Mouse (Mus musculus): ENCODE data around the gene Psmd8. TPM values are rescaled to one million over a fixed set of nuclear protein-coding genes. Genes with fewer than 3 reads are reported as not detected.
A peak's percentile ranks its signal among the peaks of the same experiment; 100 is the strongest.
"Not testable (repeated sequence)": the region's sequence is repeated elsewhere in the genome, so short reads cannot be mapped to it uniquely, and the experiment has no call there.

Gene Psmd8
- polyA plus RNA-seq, 1 experiment from 2014 or later = 303 TPM

DNA sequence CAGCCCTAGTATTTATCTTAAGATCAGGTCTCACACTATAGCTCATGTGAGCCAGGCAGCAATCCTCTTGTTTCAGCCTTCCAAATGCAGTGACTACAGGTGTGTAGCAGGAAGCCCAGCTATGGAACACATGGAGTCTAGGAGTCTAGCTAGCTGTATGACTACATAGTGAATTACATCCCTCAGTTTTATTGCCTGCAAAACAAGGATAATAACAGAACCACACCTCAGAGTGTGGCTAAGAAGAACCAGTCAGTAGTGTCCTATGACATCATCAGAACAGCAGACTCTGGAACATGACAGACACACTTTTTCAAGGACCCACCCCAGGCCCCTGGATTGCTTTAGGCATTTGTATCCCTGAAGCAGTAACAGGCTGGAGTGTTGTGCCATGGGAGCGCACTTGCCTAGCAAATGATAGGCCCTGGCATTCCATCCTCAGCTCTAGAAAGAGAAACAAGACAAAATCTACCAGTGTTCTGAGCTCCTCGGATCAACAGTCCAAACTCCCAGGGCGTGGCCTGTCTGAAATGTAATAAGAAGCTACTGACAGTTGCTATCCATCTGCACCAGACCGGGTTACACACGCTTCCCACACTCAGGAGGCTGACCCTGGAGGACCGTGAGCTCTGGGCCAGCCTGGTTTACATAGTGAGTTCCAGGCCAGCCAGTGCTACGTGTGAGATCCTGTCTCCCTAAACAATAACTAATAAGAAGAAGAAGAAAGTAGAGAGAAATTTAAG is 33.7 kb downstream of the Psmd8 start:
- Histone ChIP-seq H3K9ac (no peak overlapping the region), H3K4me1 (replicated peaks) (no peaks in the 10 kb centered on the region)
- WGBS = 90% methylated on average over 7 of the region's 7 CpGs

DNA sequence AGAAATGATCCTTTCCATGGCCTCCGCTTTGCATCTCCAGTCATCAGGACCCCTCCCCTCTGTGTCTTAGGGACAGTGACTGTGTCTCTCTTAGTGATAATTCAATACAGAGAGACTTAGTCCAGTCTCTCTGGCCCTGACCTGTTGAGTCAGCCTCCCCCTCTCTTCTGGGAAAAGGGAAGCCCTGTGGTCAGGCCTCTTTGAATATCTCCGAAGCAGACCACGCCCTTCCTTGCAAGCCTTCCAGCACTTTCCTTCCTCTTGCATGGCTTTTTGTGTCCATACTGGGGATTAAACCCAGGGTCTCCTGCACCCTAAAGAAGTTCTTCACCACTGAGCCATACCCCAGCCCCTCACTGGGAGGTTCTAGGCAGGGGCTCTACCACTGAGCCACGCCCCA is 36.5 kb downstream of the Psmd8 start:
- Histone ChIP-seq H3K4me1 (replicated peaks) (no peaks in the 10 kb centered on the region), H3K9ac (no peak overlapping the region), H3K36me3 (no peaks in the 10 kb centered on the region), H3K4me2 (no peak overlapping the region), H3K4me3 (no peak overlapping the region), H3K27me3 (no peaks in the 10 kb centered on the region), H3K9me3 (no peaks in the 10 kb centered on the region), H3K27ac (no peak overlapping the region)
- 89% methylated on average over 4 of the region's 4 CpGs for WGBS
- no peak for ATAC-seq (ENCODE audit: low FRiP score)

More for the DNA sequence above, 33.7 kb downstream of the Psmd8 start:
- no peak overlapping the region for H3K4me2 ChIP-seq
- ATAC-seq (ENCODE audit: low FRiP score) = no peak
- H3K27ac ChIP-seq = no peak overlapping the region
- no peak overlapping the region for H3K4me3 ChIP-seq
- no peaks in the 10 kb centered on the region for H3K27me3 ChIP-seq
- no peaks in the 10 kb centered on the region for H3K36me3 ChIP-seq
- H3K9me3 ChIP-seq = no peaks in the 10 kb centered on the region

DNA sequence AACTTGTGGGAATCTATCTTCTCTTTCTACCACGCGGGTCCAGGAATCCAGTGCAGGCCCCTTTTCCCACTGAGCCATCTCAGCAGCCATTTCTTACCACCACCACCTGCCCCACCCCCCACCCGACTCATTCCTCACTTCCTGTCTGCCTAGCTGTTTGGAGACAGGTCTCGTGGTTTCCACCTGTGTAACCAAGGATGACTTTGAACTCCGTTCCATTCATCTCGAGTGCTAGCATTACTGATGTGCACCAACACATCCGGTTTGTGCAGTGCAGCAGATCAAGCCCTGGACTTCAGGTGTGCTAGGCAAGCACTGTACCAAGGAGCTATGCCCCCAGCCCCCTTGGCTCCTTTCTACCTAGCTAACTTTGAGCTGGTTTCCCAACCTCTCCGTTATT is 39.1 kb downstream of the Psmd8 start:
- WGBS = 84% methylated on average over 8 of the region's 8 CpGs

DNA sequence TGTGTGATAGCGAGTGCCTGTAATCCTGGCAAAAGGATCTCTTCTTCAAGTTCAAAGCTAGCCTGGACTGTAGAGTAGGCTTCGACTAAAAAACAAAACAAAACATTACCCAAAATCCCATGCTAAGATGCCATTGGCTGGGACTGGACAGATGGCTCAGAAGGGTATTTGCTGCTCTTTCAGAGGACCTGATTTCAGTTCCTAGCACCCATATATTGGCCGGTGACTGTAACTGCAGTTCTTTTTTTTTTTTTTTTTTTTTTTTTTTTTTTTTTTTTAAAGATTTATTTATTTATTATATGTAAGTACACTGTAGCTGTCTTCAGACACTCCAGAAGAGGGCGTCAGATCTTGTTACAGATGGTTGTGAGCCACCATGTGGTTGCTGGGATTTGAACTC is 41.3 kb downstream of the Psmd8 start:
- WGBS = 95% methylated on average over 3 of the region's 4 CpGs
- H3K9me3 ChIP-seq; H3K9ac ChIP-seq; H3K4me3 ChIP-seq; ATAC-seq (ENCODE audit: low FRiP score); H3K4me1 ChIP-seq (replicated peaks); H3K27ac ChIP-seq; H3K36me3 ChIP-seq; H3K4me2 ChIP-seq: not testable (repeated sequence)
- peaks cover 28% of the 10 kb centered on the region for H3K27me3 ChIP-seq

More for the DNA sequence above, 39.1 kb downstream of the Psmd8 start:
- H3K27ac ChIP-seq = no peak overlapping the region
- H3K9me3 ChIP-seq = no peaks in the 10 kb centered on the region
- H3K9ac ChIP-seq = no peak overlapping the region
- H3K4me2 ChIP-seq = no peak overlapping the region
- H3K4me1 ChIP-seq (replicated peaks) = no peaks in the 10 kb centered on the region
- no peaks in the 10 kb centered on the region for H3K36me3 ChIP-seq
- H3K27me3 ChIP-seq = peaks cover 10% of the 10 kb centered on the region
- ATAC-seq (ENCODE audit: low FRiP score) = no peak
- no peak overlapping the region for H3K4me3 ChIP-seq

DNA sequence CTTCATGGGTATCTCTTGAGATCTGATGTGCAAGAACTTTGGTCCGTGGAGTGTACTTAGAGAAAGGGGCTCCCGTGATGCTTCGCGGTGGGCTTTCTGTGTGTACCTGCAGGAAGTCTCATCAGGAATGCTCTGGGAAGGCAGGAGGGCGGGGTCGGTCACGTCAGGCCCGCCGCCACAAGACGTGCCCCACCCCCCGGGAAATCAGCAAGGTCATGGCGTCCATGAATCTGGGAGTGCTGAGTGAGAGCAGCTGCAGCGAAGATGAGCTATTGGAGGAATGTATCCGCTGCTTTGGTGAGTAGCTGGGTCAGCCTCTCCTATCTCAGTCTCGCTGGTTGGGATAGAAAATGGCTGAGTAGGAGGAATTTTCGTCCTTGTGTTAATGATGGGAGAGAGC is 43.1 kb downstream of the Psmd8 start:
- Histone ChIP-seq H3K9me3 (no peaks in the 10 kb centered on the region), H3K4me1 (replicated peaks) (peaks cover 9% of the 10 kb centered on the region), H3K4me3 (no peak overlapping the region), H3K27me3 (peaks cover 36% of the 10 kb centered on the region), H3K27ac (no peak overlapping the region), H3K4me2 (no peak overlapping the region), H3K9ac (no peak overlapping the region), H3K36me3 (no peaks in the 10 kb centered on the region)
- ATAC-seq (ENCODE audit: low FRiP score) = no peak
- 49% methylated on average over 16 of the region's 16 CpGs for WGBS

DNA sequence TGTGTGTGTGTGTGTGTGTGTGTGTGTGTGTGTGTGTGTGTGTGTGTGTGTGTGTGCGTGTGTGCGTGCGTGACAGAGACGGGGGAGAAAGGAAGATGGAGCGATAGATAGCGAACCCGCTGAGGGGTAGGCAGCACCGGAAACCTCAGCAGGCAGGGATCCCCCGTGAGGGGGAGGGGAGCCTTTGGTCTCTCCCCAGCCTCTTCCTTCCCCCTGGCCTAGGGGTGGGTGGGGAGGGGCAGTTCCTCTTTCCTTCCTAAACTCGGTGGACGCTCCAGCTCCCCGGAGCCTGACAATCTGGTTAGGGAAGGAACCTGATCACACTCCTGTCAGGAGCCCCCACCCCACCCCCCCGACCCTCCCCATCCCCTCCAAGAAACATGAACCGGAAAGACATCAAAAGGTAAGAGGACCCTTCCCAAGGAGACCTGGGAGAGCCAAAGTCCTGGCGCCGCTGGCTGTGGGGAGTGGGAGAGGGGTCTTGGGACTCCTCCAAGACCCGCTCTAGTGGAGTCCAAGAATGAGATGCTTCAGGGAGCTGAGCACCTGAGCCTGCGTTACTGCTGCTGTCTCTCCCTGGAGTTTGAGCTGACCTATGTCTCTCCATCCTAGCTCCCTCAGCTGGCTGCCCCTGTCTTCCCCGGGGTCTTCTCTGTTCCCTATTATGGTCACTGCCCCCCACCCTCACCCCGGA is 45.7 kb downstream of the Psmd8 start, which contains the start of gene Rasgrp4:
Gene Rasgrp4, plus strand, starts transcription at position 159 of the 694 bp plus-strand sequence.
- WGBS = 3% methylated on average over 15 of the region's 20 CpGs
- peak within 1 kb of the TSS; percentile 5; the same call in 1 of the 2 replicates for H3K9ac ChIP-seq

DNA sequence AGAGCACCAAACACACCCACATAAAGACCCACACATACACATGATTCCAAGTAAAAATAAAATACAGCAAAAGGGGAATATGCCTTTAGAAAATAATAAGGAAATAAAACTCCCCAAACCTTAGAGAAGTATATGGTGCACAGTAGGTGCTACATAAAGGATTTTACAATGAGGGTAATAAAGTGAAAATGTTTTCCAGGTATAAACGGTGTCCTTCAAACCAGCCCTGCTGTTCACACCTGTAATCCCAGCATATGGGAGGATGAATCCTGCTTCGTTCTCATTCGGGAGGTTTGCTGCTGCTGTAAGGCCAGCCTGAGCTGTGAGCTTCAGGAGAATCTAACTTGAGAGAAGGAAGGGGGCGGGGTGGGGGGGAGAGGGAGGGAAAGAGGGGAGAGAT is 46.3 kb downstream of the Psmd8 start:
- peak overlapping the region; percentile 52 for H3K4me2 ChIP-seq
- H3K27ac ChIP-seq = no peak overlapping the region
- H3K4me1 ChIP-seq (replicated peaks) = peaks cover 9% of the 10 kb centered on the region
- H3K4me3 ChIP-seq = peak overlapping the region; percentile 25
- ATAC-seq (ENCODE audit: low FRiP score) = no peak
- H3K36me3 ChIP-seq = no peaks in the 10 kb centered on the region
- peaks cover 36% of the 10 kb centered on the region for H3K27me3 ChIP-seq
- no peaks in the 10 kb centered on the region for H3K9me3 ChIP-seq
- H3K9ac ChIP-seq = no peak overlapping the region
- WGBS = 4% methylated on average over 4 of the region's 4 CpGs

More for the DNA sequence above, 45.7 kb downstream of the Psmd8 start, which contains the start of gene Rasgrp4:
- Histone ChIP-seq H3K27ac (no peak within 1 kb of the TSS), H3K4me1 (replicated peaks) (peaks cover 9% of the 10 kb centered on the region), H3K4me2 (peak within 1 kb of the TSS; percentile 52), H3K36me3 (no peaks in the 10 kb centered on the region), H3K27me3 (peaks cover 36% of the 10 kb centered on the region), H3K9me3 (no peaks in the 10 kb centered on the region), H3K4me3 (peak within 1 kb of the TSS; percentile 25)
- ATAC-seq (ENCODE audit: low FRiP score) = 0 out of 2 replicates have a peak, but pooled peaks have one; percentile 36

DNA sequence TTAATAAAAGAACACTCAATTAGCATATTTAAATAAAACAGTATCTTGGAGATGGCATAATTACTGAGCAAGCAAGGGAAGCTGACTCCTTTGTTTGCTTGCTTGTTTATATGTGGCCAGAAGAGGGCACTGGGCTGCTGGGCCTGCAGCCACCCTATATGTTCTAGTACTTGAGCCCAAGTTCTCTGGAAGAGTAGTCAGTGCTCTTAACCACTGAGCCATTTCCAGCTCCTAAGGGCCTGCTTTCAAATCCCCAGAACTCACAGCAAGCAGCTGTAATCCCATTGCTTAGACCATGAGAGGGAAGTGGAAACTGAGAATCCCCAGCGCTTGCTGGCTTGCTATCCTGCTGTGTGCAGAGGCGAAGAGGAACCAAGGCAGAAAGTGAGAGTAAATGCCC is 51.8 kb downstream of the Psmd8 start:
- no peak overlapping the region for H3K9ac ChIP-seq
- ATAC-seq (ENCODE audit: low FRiP score) = no peak
- H3K27me3 ChIP-seq = peaks cover 23% of the 10 kb centered on the region; the same call in 1 of the 2 replicates
- WGBS = 44% methylated on average over 2 of the region's 2 CpGs
- H3K36me3 ChIP-seq = no peaks in the 10 kb centered on the region
- no peaks in the 10 kb centered on the region for H3K9me3 ChIP-seq
- no peak overlapping the region for H3K4me2 ChIP-seq
- no peak overlapping the region for H3K27ac ChIP-seq
- H3K4me3 ChIP-seq = no peak overlapping the region
- peaks cover 9% of the 10 kb centered on the region for H3K4me1 ChIP-seq (replicated peaks)

DNA sequence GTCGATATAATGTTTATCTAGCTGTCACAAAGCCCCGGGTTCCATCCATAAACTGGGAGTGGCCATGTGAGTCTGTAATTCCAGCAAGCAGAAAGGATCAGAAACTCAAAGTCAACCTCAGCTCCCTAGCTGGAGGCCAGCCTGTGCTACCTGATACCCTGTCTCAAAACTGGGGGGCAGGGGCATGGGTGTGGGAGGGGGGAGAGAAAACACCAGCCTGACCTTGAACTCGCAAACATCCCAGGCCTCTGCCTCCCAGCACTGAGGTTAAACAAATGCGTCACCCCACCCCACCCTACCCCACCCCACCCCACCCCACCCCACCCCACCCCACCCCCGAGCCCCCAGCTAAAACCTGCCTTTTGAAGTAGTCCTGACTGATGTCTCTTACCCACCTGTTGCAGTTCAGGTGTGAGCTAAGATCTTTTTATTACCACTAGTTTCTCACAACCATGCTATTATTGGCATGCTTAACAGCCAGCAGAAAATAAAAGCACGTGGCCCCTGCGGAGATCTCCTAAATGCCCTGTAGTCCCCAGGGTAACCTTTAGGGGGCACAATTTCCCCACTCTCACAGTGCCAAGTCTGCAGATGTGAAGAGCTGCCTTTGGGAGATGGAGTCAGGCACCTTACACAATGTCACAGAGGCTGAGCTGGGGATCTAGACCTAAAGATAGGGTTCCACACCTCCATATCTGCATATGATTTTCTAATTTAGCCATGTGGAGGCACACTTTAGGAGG is 54.2 kb downstream of the Psmd8 start:
- 35% methylated on average over 7 of the region's 7 CpGs for WGBS
- H3K9me3 ChIP-seq = no peaks in the 10 kb centered on the region
- no peak overlapping the region for H3K27ac ChIP-seq
- H3K4me3 ChIP-seq = no peak overlapping the region
- H3K4me2 ChIP-seq = no peak overlapping the region
- H3K36me3 ChIP-seq = no peaks in the 10 kb centered on the region
- peaks cover 9% of the 10 kb centered on the region for H3K4me1 ChIP-seq (replicated peaks)
- peaks cover 21% of the 10 kb centered on the region; the same call in 1 of the 2 replicates for H3K27me3 ChIP-seq
- no peak overlapping the region for H3K9ac ChIP-seq
- no peak for ATAC-seq (ENCODE audit: low FRiP score)

DNA sequence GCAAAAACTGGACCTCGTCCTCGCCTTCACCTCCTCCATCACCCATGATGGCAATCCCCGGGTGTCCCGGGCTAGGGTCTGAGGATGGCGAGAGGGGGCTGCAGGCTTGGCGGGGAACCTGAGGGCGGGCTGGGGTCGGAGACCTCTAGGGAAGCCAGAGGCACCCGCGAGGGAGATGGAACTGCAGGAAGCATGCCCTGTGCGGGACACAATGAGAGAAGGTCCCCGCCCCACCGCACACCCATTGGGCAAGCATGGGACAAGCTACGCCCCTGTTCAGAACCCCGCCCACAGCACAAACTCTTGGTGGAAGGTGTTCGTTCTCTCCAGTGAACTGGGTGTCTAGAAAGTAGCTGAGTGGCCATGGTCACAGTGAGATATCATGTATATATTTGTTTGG is 55.5 kb downstream of the Psmd8 start, which contains the start of gene Ryr1:
Gene Ryr1, minus strand, starts transcription at position 210 of the 400 bp plus-strand sequence.
- Histone ChIP-seq H3K36me3 (no peaks in the 10 kb centered on the region), H3K4me2 (peak within 1 kb of the TSS; percentile 58), H3K4me3 (peak within 1 kb of the TSS; percentile 33), H3K27ac (no peak within 1 kb of the TSS), H3K9ac (peak within 1 kb of the TSS; percentile 59), H3K27me3 (peaks cover 21% of the 10 kb centered on the region; the same call in 1 of the 2 replicates), H3K9me3 (no peaks in the 10 kb centered on the region), H3K4me1 (replicated peaks) (peaks cover 9% of the 10 kb centered on the region)
- ATAC-seq (ENCODE audit: low FRiP score) = no peak
- 1% methylated on average over 16 of the region's 16 CpGs for WGBS

Measured in hindbrain, embryonic 13.5 days (tissue).